Mouse (Mus musculus): Measurements from ENCODE around the gene Olfr722.
"Not testable (repeated sequence)": the region's sequence is repeated elsewhere in the genome, so short reads cannot be mapped to it uniquely, and the experiment has no call there.

The Olfr722 gene

GRCm38 (mm10) chr14:49901899-49902298 lies at the start of gene Olfr722:
Olfr722 (minus strand) TSS chr14:49901999.
- no peak for DNase-seq (ENCODE audit: low read depth)

GRCm38 (mm10) chr14:49931687-49932086 lies 29.9 kb upstream of the Olfr722 start, which contains the start of gene Olfr723:
Olfr723 (minus strand) TSS chr14:49931787.
- not testable (repeated sequence) for DNase-seq (ENCODE audit: low read depth)

- DNase-seq (ENCODE audit: low read depth) = no peak
Measured at GRCm38 (mm10) chr14:49860387-49860786, 41.4 kb downstream of the Olfr722 start.

Data from c-Kit-positive CD71-positive TER-119-negative erythroid progenitor cells, embryonic 14.5 days (primary cell).